Mouse (Mus musculus): ENCODE measurements around the gene Kctd21. TPM values are rescaled to one million over a fixed set of nuclear protein-coding genes. Genes with fewer than 3 reads are reported as not detected.

Gene Kctd21
- polyA plus RNA-seq, 2 experiments = 5.2 to 5.5 TPM

DNA sequence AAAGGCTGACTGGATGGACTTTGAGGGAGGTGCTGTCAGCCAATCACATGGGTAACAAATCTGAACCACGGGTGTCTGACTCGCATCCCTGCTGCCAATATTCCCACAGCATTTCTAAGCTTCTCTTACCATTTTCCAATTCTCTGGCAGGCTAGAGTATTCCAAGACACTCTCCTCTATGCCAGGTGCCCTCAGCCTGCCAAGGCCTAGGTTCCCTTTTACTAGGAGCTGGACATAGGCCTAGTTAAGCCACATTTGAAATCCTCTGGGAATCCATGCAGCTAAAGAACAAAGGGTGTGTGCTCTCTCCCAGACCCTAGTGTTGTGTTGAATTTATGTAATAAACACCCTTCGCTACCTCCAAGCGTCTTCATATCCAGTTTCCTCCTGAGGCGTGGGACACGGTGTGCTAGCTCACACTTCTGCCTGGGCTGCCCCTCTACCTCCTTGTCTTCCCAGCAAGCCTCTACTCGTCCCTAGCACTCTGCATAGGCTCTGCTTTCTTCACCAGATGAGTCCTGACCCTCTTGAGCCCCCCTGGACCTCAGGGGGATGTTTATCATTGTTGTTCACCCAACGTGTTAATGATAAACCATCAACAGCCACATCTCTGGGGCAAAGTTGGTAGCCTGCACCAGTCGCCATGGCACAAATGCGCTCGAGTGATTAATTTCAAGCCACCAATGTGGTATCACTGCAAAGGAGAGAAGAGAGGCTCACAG is 19.8 kb downstream of the Kctd21 start:
- Histone ChIP-seq H3K9ac (ENCODE audit: low read depth, low read length, severe bottlenecking) (no peak overlapping the region), H3K27ac (replicated peaks; ENCODE audit: low read depth, low read length) (no peak overlapping the region), H3K4me2 (replicated peaks; ENCODE audit: low read depth, low read length, severe bottlenecking) (no peak overlapping the region), H3K27me3 (ENCODE audit: control insufficient read depth, insufficient read depth, low read length) (no peaks in the 10 kb centered on the region), H3K4me3 (replicated peaks; ENCODE audit: low read length) (no peak overlapping the region), H3K9me3 (ENCODE audit: control insufficient read depth, low read length) (no peaks in the 10 kb centered on the region), H3K36me3 (ENCODE audit: control insufficient read depth, insufficient read depth, low read length) (peaks cover 6% of the 10 kb centered on the region; the same call in 1 of the 2 replicates), H3K4me1 (ENCODE audit: control insufficient read depth, insufficient read depth, low read length) (no peaks in the 10 kb centered on the region)
- no peak for ATAC-seq (ENCODE audit: low FRiP score, low read depth)
- no peak for TF ChIP-seq POLR2A (IDR thresholded peaks at IDR 0.05; ENCODE audit: borderline replicate concordance, extremely low read depth, insufficient read depth, insufficient read length)
- WGBS = 81% methylated on average over 11 of the region's 11 CpGs
- no peak for DNase-seq (ENCODE audit: low spot score)

- ATAC-seq (ENCODE audit: low FRiP score, low read depth) = no peak
- H3K36me3 ChIP-seq (ENCODE audit: control insufficient read depth, insufficient read depth, low read length) = 0 out of 2 replicates have a peak, but pooled peaks cover under 1% of the 10 kb centered on the region
- WGBS = 86% methylated on average over 6 of the region's 6 CpGs
- H3K4me3 ChIP-seq (replicated peaks; ENCODE audit: low read length) = no peak overlapping the region
- H3K4me1 ChIP-seq (ENCODE audit: control insufficient read depth, insufficient read depth, low read length) = no peaks in the 10 kb centered on the region
- H3K27me3 ChIP-seq (ENCODE audit: control insufficient read depth, insufficient read depth, low read length) = no peaks in the 10 kb centered on the region
- no peak for DNase-seq (ENCODE audit: low spot score)
- TF ChIP-seq POLR2A (IDR thresholded peaks at IDR 0.05; ENCODE audit: borderline replicate concordance, extremely low read depth, insufficient read depth, insufficient read length) = no peak
- no peak overlapping the region for H3K4me2 ChIP-seq (replicated peaks; ENCODE audit: low read depth, low read length, severe bottlenecking)
- H3K9me3 ChIP-seq (ENCODE audit: control insufficient read depth, low read length) = no peaks in the 10 kb centered on the region
- no peak overlapping the region for H3K27ac ChIP-seq (replicated peaks; ENCODE audit: low read depth, low read length)
- no peak overlapping the region for H3K9ac ChIP-seq (ENCODE audit: low read depth, low read length, severe bottlenecking)
Measured at GRCm38 (mm10) chr7:97353356-97353755, 21.2 kb downstream of the Kctd21 start.

DNA sequence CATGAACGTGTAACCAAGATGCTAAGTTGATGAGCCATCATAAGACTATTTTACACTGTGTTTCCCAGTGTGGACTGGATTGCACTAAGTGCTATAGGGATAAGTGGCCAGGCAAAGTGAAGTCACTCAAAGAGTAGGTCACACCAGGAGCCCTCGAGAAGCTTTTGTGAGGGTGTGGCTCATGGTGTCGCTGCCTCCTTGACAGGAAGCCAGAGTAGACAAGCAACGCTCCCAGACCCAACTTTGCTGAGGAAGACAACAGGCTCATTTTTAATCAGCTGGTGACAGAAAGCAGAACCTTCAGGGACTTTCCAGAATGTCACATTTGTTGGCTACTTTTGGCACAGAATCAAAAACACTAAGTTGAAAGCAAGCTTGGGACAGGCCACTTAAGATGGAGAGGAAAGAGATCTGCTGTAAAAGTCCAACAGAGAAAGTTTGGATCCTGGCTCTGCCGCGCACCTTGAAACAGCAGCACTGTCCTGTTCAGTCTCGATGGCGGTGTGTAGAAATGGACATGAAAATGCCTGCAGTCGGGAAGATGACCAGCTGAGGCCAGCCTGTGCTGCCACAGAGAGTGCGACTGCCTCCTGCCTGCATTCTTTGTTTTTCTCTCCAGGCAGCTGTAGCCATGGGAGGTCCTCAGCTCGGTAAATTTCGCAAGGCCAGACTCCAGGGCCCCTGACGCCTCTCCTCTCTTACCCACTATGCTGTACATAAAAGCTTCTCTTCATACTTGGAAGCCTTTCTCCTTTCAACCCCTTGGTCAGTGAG is 23.1 kb downstream of the Kctd21 start:
- H3K36me3 ChIP-seq (ENCODE audit: control insufficient read depth, insufficient read depth, low read length) = no peaks in the 10 kb centered on the region
- H3K27me3 ChIP-seq (ENCODE audit: control insufficient read depth, insufficient read depth, low read length) = no peaks in the 10 kb centered on the region
- no peak overlapping the region for H3K4me3 ChIP-seq (replicated peaks; ENCODE audit: low read length)
- DNase-seq (ENCODE audit: low spot score) (no peak), ATAC-seq (ENCODE audit: low FRiP score, low read depth) (no peak)
- no peaks in the 10 kb centered on the region for H3K9me3 ChIP-seq (ENCODE audit: control insufficient read depth, low read length)
- TF ChIP-seq POLR2A (IDR thresholded peaks at IDR 0.05; ENCODE audit: borderline replicate concordance, extremely low read depth, insufficient read depth, insufficient read length) = no peak
- H3K4me2 ChIP-seq (replicated peaks; ENCODE audit: low read depth, low read length, severe bottlenecking) = no peak overlapping the region
- no peak overlapping the region for H3K27ac ChIP-seq (replicated peaks; ENCODE audit: low read depth, low read length)
- 47% methylated on average over 13 of the region's 13 CpGs for WGBS
- no peak overlapping the region for H3K9ac ChIP-seq (ENCODE audit: low read depth, low read length, severe bottlenecking)
- no peaks in the 10 kb centered on the region for H3K4me1 ChIP-seq (ENCODE audit: control insufficient read depth, insufficient read depth, low read length)

DNA sequence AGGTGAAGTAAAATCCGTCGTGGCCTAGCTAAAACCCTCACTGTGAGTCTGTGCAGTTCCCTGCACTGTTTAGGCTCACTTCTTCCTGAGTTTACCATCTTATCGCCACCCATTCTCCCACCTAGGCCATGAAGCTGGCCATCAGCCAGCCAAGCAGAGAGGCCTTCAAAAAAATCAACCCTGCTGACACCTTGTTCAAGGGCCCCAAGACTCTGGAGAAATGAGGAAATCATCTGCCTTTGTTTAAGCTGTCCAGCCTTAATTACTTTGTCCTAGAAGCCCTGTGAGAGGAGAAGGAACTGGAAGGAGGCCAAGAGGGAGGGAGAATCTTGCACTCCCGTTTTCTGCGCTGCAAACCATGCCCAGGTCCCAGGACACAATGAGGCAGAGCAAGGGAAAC is 24.1 kb downstream of the Kctd21 start:
- H3K9me3 ChIP-seq (ENCODE audit: control insufficient read depth, low read length) = no peaks in the 10 kb centered on the region
- WGBS = 73% methylated on average over 5 of the region's 5 CpGs

DNA sequence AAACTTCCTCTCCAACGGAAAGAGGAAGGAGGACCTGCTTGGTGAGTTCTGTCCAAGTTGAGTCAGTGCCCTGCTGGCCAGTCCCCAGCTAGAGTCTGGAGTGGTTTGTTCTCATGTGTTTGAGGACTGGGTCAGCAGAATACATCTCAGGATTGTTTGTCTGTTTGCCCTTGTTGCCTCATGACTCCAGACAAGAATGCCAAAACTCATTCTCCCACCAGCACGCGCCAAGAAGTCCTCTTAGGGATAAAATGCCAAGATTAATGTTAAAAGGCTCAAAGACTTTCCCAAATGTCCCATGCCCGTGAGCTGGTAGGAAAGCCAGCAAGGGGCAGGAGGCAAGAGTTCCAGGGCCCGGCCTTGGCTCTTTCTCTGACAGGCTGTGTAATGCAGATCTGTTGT is 24.7 kb downstream of the Kctd21 start:
- Histone ChIP-seq H3K4me1 (ENCODE audit: control insufficient read depth, insufficient read depth, low read length) (no peaks in the 10 kb centered on the region), H3K9me3 (ENCODE audit: control insufficient read depth, low read length) (no peaks in the 10 kb centered on the region), H3K4me3 (replicated peaks; ENCODE audit: low read length) (no peak overlapping the region), H3K27me3 (ENCODE audit: control insufficient read depth, insufficient read depth, low read length) (no peaks in the 10 kb centered on the region), H3K36me3 (ENCODE audit: control insufficient read depth, insufficient read depth, low read length) (no peaks in the 10 kb centered on the region), H3K4me2 (replicated peaks; ENCODE audit: low read depth, low read length, severe bottlenecking) (no peak overlapping the region), H3K9ac (ENCODE audit: low read depth, low read length, severe bottlenecking) (no peak overlapping the region), H3K27ac (replicated peaks; ENCODE audit: low read depth, low read length) (no peak overlapping the region)
- no peak for TF ChIP-seq POLR2A (IDR thresholded peaks at IDR 0.05; ENCODE audit: borderline replicate concordance, extremely low read depth, insufficient read depth, insufficient read length)
- DNase-seq (ENCODE audit: low spot score) (no peak), ATAC-seq (ENCODE audit: low FRiP score, low read depth) (no peak)
- 78% methylated on average over 5 of the region's 5 CpGs for WGBS

More for the DNA sequence above, 24.1 kb downstream of the Kctd21 start:
- no peak overlapping the region for H3K27ac ChIP-seq (replicated peaks; ENCODE audit: low read depth, low read length)
- no peak overlapping the region for H3K4me3 ChIP-seq (replicated peaks; ENCODE audit: low read length)
- H3K4me2 ChIP-seq (replicated peaks; ENCODE audit: low read depth, low read length, severe bottlenecking) = no peak overlapping the region
- no peaks in the 10 kb centered on the region for H3K36me3 ChIP-seq (ENCODE audit: control insufficient read depth, insufficient read depth, low read length)
- no peak for ATAC-seq (ENCODE audit: low FRiP score, low read depth)
- H3K9ac ChIP-seq (ENCODE audit: low read depth, low read length, severe bottlenecking) = no peak overlapping the region
- no peaks in the 10 kb centered on the region for H3K4me1 ChIP-seq (ENCODE audit: control insufficient read depth, insufficient read depth, low read length)
- no peaks in the 10 kb centered on the region for H3K27me3 ChIP-seq (ENCODE audit: control insufficient read depth, insufficient read depth, low read length)
- no peak for DNase-seq (ENCODE audit: low spot score)
- no peak for TF ChIP-seq POLR2A (IDR thresholded peaks at IDR 0.05; ENCODE audit: borderline replicate concordance, extremely low read depth, insufficient read depth, insufficient read length)

All from limb, embryonic 14.5 days (tissue).